Mouse (Mus musculus) ovary, adult 18-20 months (tissue): ENCODE measurements at regions not wholly inside any gene's neighbourhood (a gene's known extent, or its start where the extent isn't known, plus 50 kb on each side); places are given as distances from the start of the nearest gene placed in this dataset.

ENCODE experiments used
- DNase-seq: peaks from one replicate; pipeline ENCODE4 v3.0.0; 2022; ENCODE audit warnings: low spot score, mixed read lengths

GRCm38 (mm10) chr10:125725681-125726139 lies 240.3 kb upstream of the Lrig3 start:
- no peak for DNase-seq

GRCm38 (mm10) chr10:125726546-125726945 lies 239.4 kb upstream of the Lrig3 start:
- DNase-seq: no peak

- no peak for DNase-seq
Observed at GRCm38 (mm10) chr10:125735744-125736494, 230.0 kb upstream of the Lrig3 start.

DNA sequence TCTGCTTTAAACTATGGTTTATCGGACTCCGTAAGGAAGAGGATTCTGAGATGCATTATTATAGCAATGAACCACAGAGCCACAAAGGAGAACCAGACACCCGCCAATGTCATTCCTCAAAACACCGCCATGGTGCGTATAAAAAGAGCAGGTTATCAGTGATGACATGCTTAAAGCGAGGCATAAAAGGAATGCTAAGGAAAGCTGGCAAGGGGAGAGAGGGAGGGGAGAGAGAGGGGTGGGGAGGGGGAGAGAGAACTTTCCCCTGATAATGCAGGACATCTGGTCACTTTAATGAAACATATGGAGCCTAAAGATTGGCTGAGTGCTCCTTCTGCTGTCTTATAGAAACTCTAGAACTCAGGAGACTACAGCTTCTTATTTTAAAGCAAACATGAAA lies 222.8 kb upstream of the Lrig3 start:
- DNase-seq: no peak

- no peak for DNase-seq
Observed at GRCm38 (mm10) chr10:125749031-125749585, 216.9 kb upstream of the Lrig3 start.

DNA sequence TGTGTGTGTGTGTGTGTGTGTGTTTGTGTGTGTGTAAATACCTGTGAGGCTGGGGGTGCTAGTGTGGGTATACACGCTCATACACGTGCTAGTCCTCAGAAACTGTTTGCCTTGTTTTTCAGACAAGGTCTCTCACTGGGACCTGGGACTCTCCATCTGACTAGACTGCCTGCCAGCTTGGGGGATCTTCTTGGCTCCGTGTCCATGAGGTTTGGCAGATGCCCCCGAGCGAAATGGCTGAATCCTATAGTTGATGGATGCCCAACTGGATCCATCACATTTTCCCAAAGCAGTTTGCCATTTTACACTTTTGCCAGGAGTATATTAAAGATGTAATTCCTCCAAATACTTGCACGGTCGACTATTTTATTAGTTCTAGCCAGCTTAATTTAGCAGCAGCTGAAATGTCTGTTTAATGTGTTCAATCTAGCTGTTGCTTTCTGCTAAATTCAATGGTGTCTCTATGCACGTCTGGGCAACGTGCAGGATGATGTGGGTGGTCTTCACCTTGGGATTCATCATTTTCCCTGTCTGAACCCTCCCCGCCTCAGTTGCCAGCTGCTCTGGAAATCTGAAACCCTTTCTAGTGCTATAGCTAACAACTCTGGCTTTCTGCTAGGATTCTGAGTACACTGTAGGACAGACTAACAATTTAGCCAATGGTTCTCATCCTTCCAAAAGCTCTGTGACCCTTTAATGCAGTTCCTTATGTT lies 213.3 kb upstream of the Lrig3 start:
- no peak for DNase-seq

- no peak for DNase-seq
Observed at GRCm38 (mm10) chr10:125759171-125759570, 206.8 kb upstream of the Lrig3 start.

- DNase-seq: no peak
Observed at GRCm38 (mm10) chr10:125762367-125763068, 203.4 kb upstream of the Lrig3 start.

- DNase-seq: no peak
Observed at GRCm38 (mm10) chr10:125764402-125765102, 201.4 kb upstream of the Lrig3 start.

- DNase-seq: no peak
Observed at GRCm38 (mm10) chr10:125765103-125765820, 200.7 kb upstream of the Lrig3 start.

DNA sequence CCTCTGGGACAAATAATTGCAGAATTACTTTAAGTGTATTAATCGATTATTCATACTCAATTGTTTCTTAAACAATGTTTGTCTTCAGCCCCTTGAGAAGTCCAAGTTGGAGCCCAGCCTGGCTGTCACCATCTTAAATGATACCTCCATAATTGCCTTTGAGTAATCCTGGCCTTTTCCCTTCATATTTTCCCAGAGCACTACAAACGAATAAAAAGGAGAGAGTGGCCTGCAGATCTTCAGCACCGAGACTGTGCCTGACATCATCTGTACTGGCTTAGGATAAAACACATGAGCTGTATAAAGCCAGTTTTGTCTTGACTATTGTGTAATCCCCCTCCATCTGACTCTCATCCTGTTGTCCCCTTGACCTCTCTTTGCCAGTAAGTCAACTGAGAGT lies 197.7 kb upstream of the Lrig3 start:
- no peak for DNase-seq

- no peak for DNase-seq
Observed at GRCm38 (mm10) chr10:125773541-125773940, 192.4 kb upstream of the Lrig3 start.

GRCm38 (mm10) chr10:125782486-125782885 lies 183.5 kb upstream of the Lrig3 start:
- no peak for DNase-seq

GRCm38 (mm10) chr10:125784896-125785295 lies 181.1 kb upstream of the Lrig3 start:
- no peak for DNase-seq

GRCm38 (mm10) chr10:125785448-125786196 lies 180.3 kb upstream of the Lrig3 start:
- no peak for DNase-seq

DNA sequence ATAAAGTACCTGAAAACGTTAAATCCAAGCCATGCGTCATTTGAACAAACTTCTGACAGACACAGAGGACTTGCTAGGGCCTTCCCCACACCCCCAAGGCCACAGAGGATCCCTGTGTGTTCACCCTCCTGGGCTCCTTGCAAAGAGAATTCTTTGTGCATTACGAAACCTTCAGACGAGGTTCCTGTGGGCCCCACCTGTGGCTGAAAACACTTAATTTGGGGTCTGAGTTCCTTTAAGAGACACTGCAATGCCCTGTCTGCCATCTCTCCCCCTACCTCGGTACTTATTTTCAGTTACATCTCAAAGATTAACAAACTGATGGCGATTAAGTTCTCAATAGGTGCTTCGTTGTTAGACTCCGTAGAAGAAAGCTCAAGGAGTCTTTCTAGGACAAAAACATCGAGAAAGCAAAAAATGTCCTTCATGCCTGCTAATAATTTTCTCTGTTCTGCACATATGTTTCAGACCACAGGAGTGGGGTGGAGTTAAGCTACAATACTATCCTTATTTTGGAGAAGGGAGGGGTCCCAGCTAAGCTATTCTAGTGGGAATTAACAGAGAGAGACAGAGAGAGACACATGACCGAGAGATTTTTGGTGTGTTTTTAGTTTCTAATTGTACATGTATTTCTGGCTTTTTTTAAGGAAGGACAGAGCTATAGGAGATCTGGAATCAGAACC lies 179.6 kb upstream of the Lrig3 start:
- no peak for DNase-seq

GRCm38 (mm10) chr10:125786880-125787337 lies 179.1 kb upstream of the Lrig3 start:
- DNase-seq: no peak

DNA sequence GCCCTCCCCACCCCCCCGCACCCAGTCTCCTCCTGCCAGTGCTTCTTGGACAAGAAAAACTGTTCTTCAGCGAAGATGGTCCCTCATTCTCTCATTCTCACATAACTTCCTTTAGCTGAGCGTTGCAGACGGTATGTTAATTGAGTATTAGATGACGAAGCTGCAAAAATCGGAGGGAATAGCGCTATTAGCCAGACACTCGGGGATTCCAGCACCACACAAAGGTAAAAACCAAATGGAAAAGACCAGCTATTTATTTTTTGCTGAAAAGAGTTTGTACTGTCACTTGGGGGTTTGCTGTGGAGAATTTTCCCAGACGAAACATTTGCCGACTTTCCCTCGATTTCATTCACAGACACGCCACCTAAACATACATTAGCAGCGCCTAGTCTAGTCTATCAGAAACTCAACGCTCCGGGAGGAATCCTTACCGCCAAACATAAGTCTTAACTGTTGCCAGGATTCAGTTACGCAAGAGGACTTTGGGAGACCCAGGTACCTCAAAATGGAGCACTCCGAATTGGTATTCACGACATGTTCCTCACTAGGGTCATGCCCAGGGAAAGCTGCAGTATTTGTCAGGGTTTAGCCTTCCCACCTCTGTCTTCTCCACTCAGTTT lies 178.4 kb upstream of the Lrig3 start:
- no peak for DNase-seq

DNA sequence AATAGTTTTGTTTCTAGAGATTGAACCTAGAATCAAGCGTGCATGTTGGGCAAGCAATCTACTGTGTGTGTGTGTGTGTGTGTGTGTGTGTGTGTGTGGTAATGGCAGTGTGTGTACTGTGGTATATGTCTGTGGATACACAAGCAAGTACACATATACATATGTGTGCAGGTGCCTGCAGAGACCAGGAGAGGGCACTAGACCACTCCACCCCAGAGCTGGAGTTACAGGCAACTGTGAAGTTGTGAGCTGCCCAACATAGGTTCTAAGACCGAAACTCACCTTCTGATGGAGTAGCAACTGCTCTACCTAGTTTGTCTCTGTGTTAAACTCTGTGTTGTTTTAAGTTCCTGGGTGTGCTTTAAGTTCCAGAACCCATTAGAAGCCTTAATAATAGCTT lies 177.7 kb upstream of the Lrig3 start:
- no peak for DNase-seq
